Mouse (Mus musculus) MEL (cell line): ENCODE results near the gene Tpst2. TPM values are rescaled to one million over a fixed set of nuclear protein-coding genes. Genes with fewer than 3 reads are reported as not detected.

Source experiments
- DNase-seq: peaks from one replicate; pipeline ENCODE4 v3.0.0; 2011; ENCODE audit warnings: low read depth, low spot score
- H3K27ac ChIP-seq: 2 replicates; pipeline ENCODE4 v1.5.1; 2012; ENCODE audit warnings: low read depth, mild to moderate bottlenecking, control low read depth, low read length, moderate library complexity; ENCODE audit not compliant: control insufficient read depth
- H3K27me3 ChIP-seq, 2 experiments: fragments of 150-350 bp in 1 of 2; sonication (generic) in 1 of 2; 2 replicates each; pipeline ENCODE4 v1.6.1; 2012; ENCODE audit warnings: low read length in 2 of 2, mild to moderate bottlenecking in 2 of 2, improper control_type of control experiment in 1 of 2, moderate library complexity in 1 of 2; ENCODE audit not compliant: insufficient read depth in 2 of 2, control insufficient read depth in 1 of 2
- H3K36me3 ChIP-seq, 2 experiments: 2 replicates each; pipeline ENCODE4 v1.6.1; 2012 to 2014; ENCODE audit warnings: low read length in 2 of 2, improper control_type of control experiment in 1 of 2, inconsistent platforms in 1 of 2, mild to moderate bottlenecking in 1 of 2; ENCODE audit not compliant: insufficient read depth in 2 of 2, control insufficient read depth in 1 of 2
- H3K4me1 ChIP-seq, 2 experiments: fragments of 150-350 bp in 1 of 2; sonication (generic) in 1 of 2; 2 replicates each; pipeline ENCODE4 v1.6.1; 2012; ENCODE audit warnings: low read length in 2 of 2, improper control_type of control experiment in 1 of 2, mild to moderate bottlenecking in 1 of 2; ENCODE audit not compliant: insufficient read depth in 2 of 2, control insufficient read depth in 1 of 2
- H3K4me3 ChIP-seq, 2 experiments: fragments of 150-350 bp in 1 of 2; sonication (generic) in 1 of 2; 2 replicates each; pipeline ENCODE4 v1.5.1; 2012; ENCODE audit warnings: low read depth in 2 of 2, low read length in 2 of 2, mild to moderate bottlenecking in 2 of 2, moderate library complexity in 2 of 2, control low read depth in 1 of 2, improper control_type of control experiment in 1 of 2; ENCODE audit not compliant: control insufficient read depth in 1 of 2, insufficient read depth in 1 of 2
- H3K79me2 ChIP-seq: 2 replicates; pipeline ENCODE4 v1.6.1; 2012; ENCODE audit warnings: mild to moderate bottlenecking, low read length, moderate library complexity; ENCODE audit not compliant: control insufficient read depth, poor library complexity, insufficient read depth
- H3K9ac ChIP-seq: 2 replicates; pipeline ENCODE4 v1.6.1; 2012; ENCODE audit warnings: low read depth, mild to moderate bottlenecking, control low read depth, low read length, moderate library complexity; ENCODE audit not compliant: control insufficient read depth, poor library complexity, severe bottlenecking
- H3K9me3 ChIP-seq: fragments of 150-350 bp; sonication (generic); replicated peaks from 2 replicates; pipeline ENCODE4 v1.6.1; 2012; ENCODE audit warnings: mild to moderate bottlenecking, low read length, improper control_type of control experiment, moderate library complexity; ENCODE audit not compliant: insufficient read depth
- CHD2 ChIP-seq: IDR thresholded peaks from 2 replicates; pipeline ENCODE4 v1.6.1; 2011; ENCODE audit warnings: low read length, improper control_type of control experiment
- CTCF ChIP-seq, 3 experiments: IDR thresholded peaks in 2 of 3; conservative IDR thresholded peaks in 1 of 3; 2 replicates each; pipeline ENCODE4 v1.5.1; 2011 to 2012; ENCODE audit warnings: low read length in 3 of 3, low read depth in 2 of 3, mild to moderate bottlenecking in 2 of 3, improper control_type of control experiment in 1 of 3, inconsistent platforms in 1 of 3, mixed read lengths in 1 of 3, moderate library complexity in 1 of 3; ENCODE audit not compliant: control insufficient read depth in 1 of 3, insufficient read depth in 1 of 3, poor library complexity in 1 of 3, severe bottlenecking in 1 of 3
- ELF1 ChIP-seq: IDR thresholded peaks from 2 replicates; pipeline ENCODE4 v1.6.1; 2014; ENCODE audit warnings: low read depth, mild to moderate bottlenecking, inconsistent platforms, low read length, improper control_type of control experiment, moderate library complexity
- GABPA ChIP-seq: IDR thresholded peaks from 2 replicates; pipeline ENCODE4 v1.6.1; 2012; ENCODE audit warnings: low read depth, mild to moderate bottlenecking, inconsistent platforms, low read length, improper control_type of control experiment, moderate library complexity
- JUND ChIP-seq: IDR thresholded peaks from 2 replicates; pipeline ENCODE4 v1.6.1; 2011; ENCODE audit warnings: low read depth, mild to moderate bottlenecking, improper control_type of control experiment, low read length
- KAT2A ChIP-seq: conservative IDR thresholded peaks from 2 replicates; pipeline ENCODE4 v1.6.1; 2012; ENCODE audit warnings: low read depth, low read length, improper control_type of control experiment, inconsistent platforms
- MAZ ChIP-seq: IDR thresholded peaks from 2 replicates; pipeline ENCODE4 v1.6.1; 2012; ENCODE audit warnings: low read depth, mild to moderate bottlenecking, inconsistent platforms, low read length, improper control_type of control experiment
- MYB ChIP-seq: IDR thresholded peaks from 2 replicates; pipeline ENCODE4 v1.6.1; 2011; ENCODE audit warnings: mild to moderate bottlenecking, low read depth, low read length, improper control_type of control experiment
- NRF1 ChIP-seq: IDR thresholded peaks from 2 replicates; pipeline ENCODE4 v1.6.1; 2014; ENCODE audit warnings: low read depth, mild to moderate bottlenecking, inconsistent platforms, low read length, improper control_type of control experiment, moderate library complexity; ENCODE audit not compliant: poor library complexity, insufficient read depth, severe bottlenecking
- RCOR1 ChIP-seq: IDR thresholded peaks from 2 replicates; pipeline ENCODE4 v1.6.1; 2012; ENCODE audit warnings: low read depth, mild to moderate bottlenecking, inconsistent platforms, low read length, improper control_type of control experiment
- TAL1 ChIP-seq: IDR thresholded peaks from 2 replicates; pipeline ENCODE4 v1.6.1; 2012; ENCODE audit warnings: mild to moderate bottlenecking, inconsistent platforms, low read length, moderate library complexity, mixed read lengths
- TCF12 ChIP-seq: IDR thresholded peaks from 2 replicates; pipeline ENCODE4 v1.6.1; 2014; ENCODE audit warnings: low read depth, mild to moderate bottlenecking, inconsistent platforms, low read length, improper control_type of control experiment, moderate library complexity
- USF1 ChIP-seq: IDR thresholded peaks from 2 replicates; pipeline ENCODE4 v1.6.1; 2014; ENCODE audit warnings: low read depth, mild to moderate bottlenecking, inconsistent platforms, low read length, improper control_type of control experiment, moderate library complexity
- ZKSCAN1 ChIP-seq: IDR thresholded peaks from 2 replicates; pipeline ENCODE4 v1.6.1; 2012; ENCODE audit warnings: low read depth, mild to moderate bottlenecking, inconsistent platforms, low read length, improper control_type of control experiment, moderate library complexity
- ZMIZ1 ChIP-seq: IDR thresholded peaks from 2 replicates; pipeline ENCODE4 v1.6.1; 2012; ENCODE audit warnings: low read depth, mild to moderate bottlenecking, inconsistent platforms, low read length, improper control_type of control experiment, moderate library complexity
- ZNF384 ChIP-seq: IDR thresholded peaks from 2 replicates; pipeline ENCODE4 v1.6.1; 2012; ENCODE audit warnings: low read depth, mild to moderate bottlenecking, inconsistent platforms, low read length, improper control_type of control experiment
- polyA plus RNA-seq, 2 experiments: library from polyadenylated mRNA; stranded (reverse) in 1 of 2; unstranded in 1 of 2; fragments of >175 nt in 1 of 2; fragments of >200 nt in 1 of 2; gene quantifications; 2 replicates each; pipeline versions ENCODE4 v1.2.1 to v1.2.4; 2012; ENCODE audit warnings: low replicate concordance in 2 of 2, low read depth in 1 of 2; ENCODE audit not compliant: insufficient read length in 2 of 2, insufficient read depth in 1 of 2, missing spikeins in 1 of 2
- total RNA-seq: library from RNA; depleted of rRNA; stranded (reverse); fragments of 300-350 nt; gene quantifications from 2 replicates; pipeline ENCODE4 v1.2.3, GENCODE M21; 2012

Gene Tpst2
- total and polyA plus RNA-seq, 3 experiments: 57.8 to 86.1 TPM; not detected in 1

DNA sequence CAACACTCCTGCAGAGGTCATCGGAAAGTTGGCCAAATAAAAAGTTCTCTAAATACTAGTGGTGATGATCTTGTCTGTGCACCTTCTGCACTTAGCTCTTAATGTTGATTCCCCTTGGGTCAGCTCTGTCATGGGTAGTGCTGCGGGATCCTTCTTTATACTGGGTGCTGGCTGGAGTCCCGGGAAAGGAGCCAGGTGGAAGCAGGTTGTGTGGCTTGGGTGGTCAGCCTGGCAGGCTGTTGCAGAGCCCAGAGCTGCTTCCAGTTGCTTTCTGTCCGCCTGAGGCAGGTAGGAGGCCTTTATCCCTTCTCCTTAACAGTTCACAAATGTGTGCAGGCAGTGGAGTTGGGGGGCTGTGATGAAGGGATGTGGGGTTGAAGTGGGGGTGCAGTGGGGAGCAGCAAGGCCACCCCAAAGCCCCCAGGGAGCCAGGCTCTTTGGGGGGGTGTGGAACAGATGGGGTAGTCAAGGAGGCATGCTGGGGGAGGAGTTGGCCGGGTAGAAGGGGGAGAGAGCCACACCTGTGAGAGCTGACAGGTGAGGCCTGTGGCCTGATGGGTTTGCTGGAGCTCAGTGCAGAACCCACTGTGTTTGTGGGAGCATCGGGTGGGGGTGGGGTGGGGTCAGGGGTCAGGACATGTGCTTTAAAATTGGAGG is 5.8 kb downstream of the Tpst2 start:
- no peaks in the 10 kb centered on the region for H3K9me3 ChIP-seq
- H3K27me3 ChIP-seq: no peaks in the 10 kb centered on the region
- H3K27ac ChIP-seq: peak overlapping the region; percentile 86
- peaks cover 16 to 91% of the 10 kb centered on the region in 2 experiments for H3K4me1 ChIP-seq
- H3K79me2 ChIP-seq: peaks cover 78% of the 10 kb centered on the region
- peak overlapping the region; percentile 11; the same call in 1 of the 2 replicates for H3K9ac ChIP-seq
- DNase-seq: no peak
- TF ChIP-seq ZKSCAN1 (no peak), TCF12 (no peak), MYB (no peak), GABPA (no peak), ZNF384 (no peak), CHD2 (no peak), USF1 (no peak), ZMIZ1 (no peak), ELF1 (no peak), MAZ (no peak), TAL1 (no peak), KAT2A (no peak), NRF1 (no peak), CTCF (IDR thresholded peaks at IDR 0.05 in 2 of 3, conservative IDR thresholded peaks at IDR 0.05 in 1 of 3; ENCODE audit: control insufficient read depth in 1 of 3, insufficient read depth in 1 of 3, low read depth in 2 of 3, low read length in 3 of 3, poor library complexity in 1 of 3, severe bottlenecking in 1 of 3) (no peak), JUND (no peak), RCOR1 (no peak)
- H3K4me3 ChIP-seq: no peak overlapping the region
- peaks cover 0 to 74% of the 10 kb centered on the region in 2 experiments; a peak in 2 of 4 replicates for H3K36me3 ChIP-seq

DNA sequence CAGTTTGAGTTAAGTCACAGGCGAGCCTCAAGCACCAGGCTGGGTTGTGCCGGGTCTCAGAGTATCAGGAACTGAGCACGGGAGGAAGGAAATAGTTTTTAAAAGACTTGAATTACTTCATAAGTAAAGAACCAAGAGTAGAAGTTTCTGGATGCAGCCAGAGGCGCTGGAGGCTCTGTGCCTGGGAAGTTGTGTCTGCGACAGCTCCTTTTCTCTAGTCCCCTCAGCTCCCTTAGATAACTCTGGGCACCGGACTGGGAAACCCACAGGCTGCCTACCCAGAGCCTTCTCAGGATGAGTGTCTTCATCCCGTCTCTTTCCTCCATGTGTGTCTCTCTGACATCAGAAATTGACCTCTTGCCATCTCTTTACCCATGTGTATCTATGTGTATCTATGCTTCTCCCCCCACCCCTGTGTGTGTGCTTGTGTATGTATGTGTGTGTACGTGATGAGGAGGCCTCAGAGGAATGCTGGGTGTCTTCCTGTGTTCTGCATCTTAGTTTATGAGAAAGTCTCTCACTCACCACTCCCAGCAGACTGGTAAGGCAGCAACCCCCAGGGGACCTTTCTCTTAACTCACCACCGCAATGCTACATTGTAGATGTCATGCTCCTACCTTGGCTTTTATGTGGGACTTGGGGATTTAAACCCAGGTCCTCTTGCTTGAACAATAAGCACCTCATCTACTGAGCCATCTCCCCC is 6.4 kb downstream of the Tpst2 start:
- H3K9ac ChIP-seq: peak overlapping the region; percentile 32
- H3K79me2 ChIP-seq: peaks cover 76% of the 10 kb centered on the region
- TF ChIP-seq RCOR1: no peak
- TF ChIP-seq, all 39 proteins: peak for 0
- DNase-seq: peak; percentile 44
- no peaks in the 10 kb centered on the region for H3K9me3 ChIP-seq
- H3K4me3 ChIP-seq: no peak overlapping the region
- peaks cover 0 to 76% of the 10 kb centered on the region in 2 experiments; a peak in 2 of 4 replicates for H3K36me3 ChIP-seq
- H3K27me3 ChIP-seq: no peaks in the 10 kb centered on the region
- peaks cover 16 to 91% of the 10 kb centered on the region in 2 experiments for H3K4me1 ChIP-seq
- peak overlapping the region; percentile 86 for H3K27ac ChIP-seq
